Mouse (Mus musculus) heart, adult 9 months (tissue): ENCODE data around the gene Exoc7.
"Not testable (repeated sequence)": the region's sequence is repeated elsewhere in the genome, so short reads cannot be mapped to it uniquely, and the experiment has no call there.

Experiments used
- DNase-seq, 2 experiments: peaks; one replicate each; pipeline ENCODE4 v3.0.0; 2022; ENCODE audit warnings: low spot score in 2 of 2

Exoc7 gene

GRCm38 (mm10) chr11:116277184-116277583 lies 29.8 kb downstream of the Exoc7 start:
- DNase-seq: not testable (repeated sequence)

- DNase-seq: peak; percentile 92 to 93
Measured at GRCm38 (mm10) chr11:116274045-116274666, 32.9 kb downstream of the Exoc7 start, which contains the start of gene Srp68. TSS of gene Srp68 (minus strand) at chr11:116274217.

- no peak for DNase-seq
Measured at GRCm38 (mm10) chr11:116273469-116274044, 33.5 kb downstream of the Exoc7 start.

- no peak for DNase-seq
Measured at GRCm38 (mm10) chr11:116272589-116273468, 34.2 kb downstream of the Exoc7 start.

GRCm38 (mm10) chr11:116269560-116269959 lies 37.5 kb downstream of the Exoc7 start:
- DNase-seq: no peak

GRCm38 (mm10) chr11:116268313-116268712 lies 38.7 kb downstream of the Exoc7 start:
- DNase-seq: no peak

GRCm38 (mm10) chr11:116267637-116268036 lies 39.4 kb downstream of the Exoc7 start:
- DNase-seq: no peak

- DNase-seq: no peak
Measured at GRCm38 (mm10) chr11:116265850-116266249, 41.2 kb downstream of the Exoc7 start.

GRCm38 (mm10) chr11:116265352-116265751 lies 41.7 kb downstream of the Exoc7 start:
- no peak for DNase-seq

GRCm38 (mm10) chr11:116260259-116260658 lies 46.8 kb downstream of the Exoc7 start:
- DNase-seq: no peak

GRCm38 (mm10) chr11:116259461-116259860 lies 47.6 kb downstream of the Exoc7 start:
- DNase-seq: no peak

GRCm38 (mm10) chr11:116255982-116256675 lies 50.9 kb downstream of the Exoc7 start:
- no peak for DNase-seq

GRCm38 (mm10) chr11:116255090-116255981 lies 51.7 kb downstream of the Exoc7 start:
- DNase-seq: no peak

- DNase-seq: no peak
Measured at GRCm38 (mm10) chr11:116254627-116255026, 52.4 kb downstream of the Exoc7 start.

- no peak for DNase-seq
Measured at GRCm38 (mm10) chr11:116253076-116253600, 53.9 kb downstream of the Exoc7 start.

GRCm38 (mm10) chr11:116250898-116251297 lies 56.1 kb downstream of the Exoc7 start:
- DNase-seq: no peak

GRCm38 (mm10) chr11:116247502-116248222 lies 59.4 kb downstream of the Exoc7 start:
- no peak for DNase-seq

- no peak for DNase-seq
Measured at GRCm38 (mm10) chr11:116245616-116246015, 61.4 kb downstream of the Exoc7 start.

- DNase-seq: no peak
Measured at GRCm38 (mm10) chr11:116244580-116244979, 62.5 kb downstream of the Exoc7 start.

GRCm38 (mm10) chr11:116241744-116242235 lies 65.2 kb downstream of the Exoc7 start:
- no peak for DNase-seq
